Mouse (Mus musculus) embryonic facial prominence, embryonic 13.5 days (tissue): ENCODE measurements at regions not wholly inside any gene's neighbourhood (a gene's known extent, or its start where the extent isn't known, plus 50 kb on each side); places are given as distances from the start of the nearest gene placed in this dataset.

Source experiments
- ATAC-seq: fragments of 200-750 bp; cut with Nextera tagmentation; 2 replicates; pipeline ENCODE4 v1.8.0; 2017; ENCODE audit warnings: low read depth; ENCODE audit not compliant: insufficient number of reproducible peaks, insufficient read depth, low FRiP score, low TSS enrichment
- H3K27ac ChIP-seq: fragments of 300-500 bp; sonication (generic); 2 replicates; pipeline ENCODE4 v1.5.1; 2015; ENCODE audit warnings: moderate library complexity, mild to moderate bottlenecking, inconsistent platforms
- H3K27me3 ChIP-seq: fragments of 300-500 bp; sonication (generic); 2 replicates; pipeline ENCODE4 v1.6.1; 2015; ENCODE audit warnings: mild to moderate bottlenecking, inconsistent platforms
- H3K36me3 ChIP-seq: fragments of 300-500 bp; sonication (generic); 2 replicates; pipeline ENCODE4 v1.6.1; 2015; ENCODE audit warnings: mild to moderate bottlenecking, inconsistent platforms
- H3K4me1 ChIP-seq: fragments of 300-500 bp; sonication (generic); 2 replicates; pipeline ENCODE4 v1.6.1; 2015; ENCODE audit warnings: inconsistent platforms
- H3K4me2 ChIP-seq: fragments of 300-500 bp; sonication (generic); 2 replicates; pipeline ENCODE4 v1.6.1; 2015; ENCODE audit warnings: moderate library complexity, mild to moderate bottlenecking, inconsistent platforms
- H3K4me3 ChIP-seq: fragments of 300-500 bp; sonication (generic); 2 replicates; pipeline ENCODE4 v1.5.1; 2015; ENCODE audit warnings: mild to moderate bottlenecking, inconsistent platforms
- H3K9ac ChIP-seq: fragments of 300-500 bp; sonication (generic); 2 replicates; pipeline ENCODE4 v1.6.1; 2015; ENCODE audit warnings: mild to moderate bottlenecking, inconsistent platforms
- H3K9me3 ChIP-seq: fragments of 300-500 bp; sonication (generic); 2 replicates; pipeline ENCODE4 v1.6.1; 2016; ENCODE audit warnings: inconsistent platforms
- WGBS: fragments of 180-500 bp; shearing (Covaris S2); methylation state at CpG from one replicate; pipeline ENCODE4 v1.1.7; 2015; ENCODE audit warnings: mixed read lengths; 5-methylcytosine and 5-hydroxymethylcytosine counted together

GRCm38 (mm10) chr1:57673415-57673814, 100.5 kb upstream of the Spats2l start:
- ATAC-seq, result no peak
- Histone ChIP-seq H3K4me2 (no peak overlapping the region), H3K27me3 (no peaks in the 10 kb centered on the region), H3K36me3 (no peaks in the 10 kb centered on the region), H3K4me3 (no peak overlapping the region), H3K4me1 (peaks cover 21% of the 10 kb centered on the region), H3K9ac (no peak overlapping the region), H3K27ac (peak overlapping the region; percentile 68), H3K9me3 (no peaks in the 10 kb centered on the region)
- WGBS, result 36% methylated on average over 2 of the region's 2 CpGs

- no peaks in the 10 kb centered on the region for H3K9me3 ChIP-seq
- H3K36me3 ChIP-seq, result no peaks in the 10 kb centered on the region
- no peak for ATAC-seq
- H3K4me2 ChIP-seq, result no peak overlapping the region
- H3K4me1 ChIP-seq, result peaks cover 21% of the 10 kb centered on the region
- peak overlapping the region; percentile 68 for H3K27ac ChIP-seq
- H3K27me3 ChIP-seq, result no peaks in the 10 kb centered on the region
- no peak overlapping the region for H3K4me3 ChIP-seq
- WGBS, result 18% methylated on average over 7 of the region's 7 CpGs
- H3K9ac ChIP-seq, result no peak overlapping the region
Observed at GRCm38 (mm10) chr1:57673957-57674699, 99.8 kb upstream of the Spats2l start.

GRCm38 (mm10) chr1:57684387-57685162, 89.4 kb upstream of the Spats2l start:
- Histone ChIP-seq H3K27ac (peak overlapping the region; percentile 58), H3K9me3 (0 out of 2 replicates have a peak, but pooled peaks cover 5% of the 10 kb centered on the region), H3K4me2 (no peak overlapping the region; the same call in 1 of the 2 replicates), H3K27me3 (no peaks in the 10 kb centered on the region), H3K4me1 (peaks cover 3% of the 10 kb centered on the region; the same call in 1 of the 2 replicates), H3K4me3 (no peak overlapping the region), H3K9ac (no peak overlapping the region), H3K36me3 (no peaks in the 10 kb centered on the region)
- 31% methylated on average over 14 of the region's 14 CpGs for WGBS
- no peak for ATAC-seq

- Histone ChIP-seq H3K9ac (no peak overlapping the region), H3K27me3 (no peaks in the 10 kb centered on the region), H3K9me3 (peaks cover 9% of the 10 kb centered on the region; the same call in 1 of the 2 replicates), H3K4me2 (no peak overlapping the region), H3K36me3 (no peaks in the 10 kb centered on the region), H3K4me1 (peaks cover 3% of the 10 kb centered on the region; the same call in 1 of the 2 replicates), H3K4me3 (no peak overlapping the region), H3K27ac (no peak overlapping the region)
- ATAC-seq, result no peak
Observed at GRCm38 (mm10) chr1:57689253-57689652, 84.7 kb upstream of the Spats2l start.

GRCm38 (mm10) chr1:57707906-57708305, 66.1 kb upstream of the Spats2l start:
- WGBS, result 81% methylated on average over 4 of the region's 4 CpGs
- Histone ChIP-seq H3K9me3 (no peaks in the 10 kb centered on the region), H3K4me2 (no peak overlapping the region), H3K9ac (no peak overlapping the region), H3K36me3 (no peaks in the 10 kb centered on the region), H3K4me1 (peaks cover 25% of the 10 kb centered on the region), H3K27me3 (no peaks in the 10 kb centered on the region), H3K27ac (no peak overlapping the region), H3K4me3 (no peak overlapping the region)
- ATAC-seq, result no peak

- Histone ChIP-seq H3K9me3 (no peaks in the 10 kb centered on the region), H3K27ac (peak overlapping the region; percentile 51; the same call in 1 of the 2 replicates), H3K4me2 (no peak overlapping the region), H3K4me1 (peaks cover 17% of the 10 kb centered on the region), H3K27me3 (no peaks in the 10 kb centered on the region), H3K36me3 (no peaks in the 10 kb centered on the region), H3K4me3 (no peak overlapping the region), H3K9ac (no peak overlapping the region)
- no peak for ATAC-seq
- WGBS, result 34% methylated on average over 5 of the region's 5 CpGs
Observed at GRCm38 (mm10) chr1:57712916-57713503, 61.0 kb upstream of the Spats2l start.

GRCm38 (mm10) chr1:57717139-57717800, 56.7 kb upstream of the Spats2l start:
- H3K27ac ChIP-seq, result no peak overlapping the region
- no peak for ATAC-seq
- H3K9me3 ChIP-seq, result no peaks in the 10 kb centered on the region
- H3K36me3 ChIP-seq, result no peaks in the 10 kb centered on the region
- no peak overlapping the region for H3K9ac ChIP-seq
- H3K4me1 ChIP-seq, result peaks cover 8% of the 10 kb centered on the region
- WGBS, result 79% methylated on average over 5 of the region's 5 CpGs
- H3K4me2 ChIP-seq, result no peak overlapping the region
- no peak overlapping the region for H3K4me3 ChIP-seq
- H3K27me3 ChIP-seq, result no peaks in the 10 kb centered on the region

GRCm38 (mm10) chr1:57718409-57718808, 55.6 kb upstream of the Spats2l start:
- WGBS, result 77% methylated on average over 7 of the region's 7 CpGs
- no peak for ATAC-seq

More at GRCm38 (mm10) chr1:57718409-57718808, 55.6 kb upstream of the Spats2l start:
- Histone ChIP-seq H3K4me2 (no peak overlapping the region), H3K9ac (no peak overlapping the region), H3K4me3 (no peak overlapping the region), H3K36me3 (no peaks in the 10 kb centered on the region), H3K27me3 (no peaks in the 10 kb centered on the region), H3K4me1 (no peaks in the 10 kb centered on the region), H3K9me3 (no peaks in the 10 kb centered on the region), H3K27ac (no peak overlapping the region)
